Mouse (Mus musculus): ENCODE results near the gene H2afv. TPM values are rescaled to one million over a fixed set of nuclear protein-coding genes. Genes with fewer than 3 reads are reported as not detected.
A peak's percentile ranks its signal among the peaks of the same experiment; 100 is the strongest.
"Not testable (repeated sequence)": the region's sequence is repeated elsewhere in the genome, so short reads cannot be mapped to it uniquely, and the experiment has no call there.

Gene H2afv
- polyA plus RNA-seq, 2 experiments: 273 to 548 TPM

DNA sequence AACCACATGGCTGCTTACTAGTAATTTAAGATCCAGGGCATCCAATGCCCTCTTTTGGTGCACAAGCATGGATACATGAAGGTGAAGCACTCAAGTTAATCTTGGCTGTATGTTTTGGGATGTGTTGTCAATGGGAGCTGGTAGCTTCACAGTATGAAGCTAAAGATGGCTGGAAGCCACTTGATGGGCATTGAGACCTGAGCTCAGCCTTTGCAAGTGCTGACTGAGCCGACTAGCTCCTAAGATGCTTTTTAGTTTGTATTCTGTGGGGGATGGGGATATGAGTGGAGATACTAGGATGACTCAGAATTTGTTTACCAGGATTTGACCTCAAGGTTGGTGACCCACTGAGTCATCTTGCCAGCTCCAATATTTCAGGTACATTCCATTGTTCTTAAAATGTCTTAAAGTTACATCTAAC is 23.9 kb downstream of the H2afv start:
- Histone ChIP-seq H3K9ac (ENCODE audit: low read depth, low read length, severe bottlenecking) (no peak overlapping the region), H3K9me3 (ENCODE audit: control insufficient read depth, low read length) (no peaks in the 10 kb centered on the region), H3K27ac (replicated peaks; ENCODE audit: low read depth, low read length) (no peak overlapping the region), H3K4me3 (replicated peaks; ENCODE audit: low read length) (no peak overlapping the region), H3K36me3 (ENCODE audit: control insufficient read depth, insufficient read depth, low read length) (peaks cover 62% of the 10 kb centered on the region), H3K4me2 (replicated peaks; ENCODE audit: low read depth, low read length, severe bottlenecking) (no peak overlapping the region), H3K27me3 (ENCODE audit: control insufficient read depth, insufficient read depth, low read length) (no peaks in the 10 kb centered on the region), H3K4me1 (ENCODE audit: control insufficient read depth, insufficient read depth, low read length) (peaks cover 10% of the 10 kb centered on the region)
- no peak for TF ChIP-seq POLR2A (IDR thresholded peaks at IDR 0.05; ENCODE audit: borderline replicate concordance, extremely low read depth, insufficient read depth, insufficient read length)
- WGBS: 45% methylated on average over 1 of the region's 1 CpGs
- no peak for ATAC-seq (ENCODE audit: low FRiP score, low read depth)
- DNase-seq (ENCODE audit: low spot score): no peak

- not testable (repeated sequence) for H3K27ac ChIP-seq (replicated peaks; ENCODE audit: low read depth, low read length); ATAC-seq (ENCODE audit: low FRiP score, low read depth); H3K4me3 ChIP-seq (replicated peaks; ENCODE audit: low read length); H3K9me3 ChIP-seq (ENCODE audit: control insufficient read depth, low read length); H3K9ac ChIP-seq (ENCODE audit: low read depth, low read length, severe bottlenecking); DNase-seq (ENCODE audit: low spot score); H3K27me3 ChIP-seq (ENCODE audit: control insufficient read depth, insufficient read depth, low read length); H3K4me2 ChIP-seq (replicated peaks; ENCODE audit: low read depth, low read length, severe bottlenecking)
- Histone ChIP-seq H3K4me1 (ENCODE audit: control insufficient read depth, insufficient read depth, low read length) (peaks cover 18% of the 10 kb centered on the region), H3K36me3 (ENCODE audit: control insufficient read depth, insufficient read depth, low read length) (peaks cover 54% of the 10 kb centered on the region)
- 84% methylated on average over 4 of the region's 4 CpGs for WGBS
Measured at GRCm38 (mm10) chr11:6419156-6419555, 25.1 kb downstream of the H2afv start.

- Histone ChIP-seq H3K4me2 (replicated peaks; ENCODE audit: low read depth, low read length, severe bottlenecking) (0 out of 2 replicates have a peak overlapping the region, but pooled peaks have one; percentile 5), H3K27me3 (ENCODE audit: control insufficient read depth, insufficient read depth, low read length) (no peaks in the 10 kb centered on the region), H3K36me3 (ENCODE audit: control insufficient read depth, insufficient read depth, low read length) (peaks cover 51% of the 10 kb centered on the region), H3K9me3 (ENCODE audit: control insufficient read depth, low read length) (no peaks in the 10 kb centered on the region), H3K9ac (ENCODE audit: low read depth, low read length, severe bottlenecking) (no peak overlapping the region), H3K4me1 (ENCODE audit: control insufficient read depth, insufficient read depth, low read length) (peaks cover 18% of the 10 kb centered on the region), H3K4me3 (replicated peaks; ENCODE audit: low read length) (0 out of 2 replicates have a peak overlapping the region, but pooled peaks have one; percentile 7), H3K27ac (replicated peaks; ENCODE audit: low read depth, low read length) (no peak overlapping the region)
- ATAC-seq (ENCODE audit: low FRiP score, low read depth) (no peak), DNase-seq (ENCODE audit: low spot score) (no peak)
- TF ChIP-seq POLR2A (IDR thresholded peaks at IDR 0.05; ENCODE audit: borderline replicate concordance, extremely low read depth, insufficient read depth, insufficient read length): no peak
- 85% methylated on average over 5 of the region's 5 CpGs for WGBS
Measured at GRCm38 (mm10) chr11:6418751-6419150, 25.5 kb downstream of the H2afv start.

GRCm38 (mm10) chr11:6417490-6417889 is 26.8 kb downstream of the H2afv start:
- Histone ChIP-seq H3K9me3 (ENCODE audit: control insufficient read depth, low read length) (no peaks in the 10 kb centered on the region), H3K9ac (ENCODE audit: low read depth, low read length, severe bottlenecking) (peak overlapping the region; percentile 94; the same call in 1 of the 2 replicates), H3K4me1 (ENCODE audit: control insufficient read depth, insufficient read depth, low read length) (peaks cover 18% of the 10 kb centered on the region), H3K36me3 (ENCODE audit: control insufficient read depth, insufficient read depth, low read length) (peaks cover 38% of the 10 kb centered on the region), H3K27ac (replicated peaks; ENCODE audit: low read depth, low read length) (no peak overlapping the region), H3K27me3 (ENCODE audit: control insufficient read depth, insufficient read depth, low read length) (no peaks in the 10 kb centered on the region), H3K4me2 (replicated peaks; ENCODE audit: low read depth, low read length, severe bottlenecking) (peak overlapping the region; percentile 67), H3K4me3 (replicated peaks; ENCODE audit: low read length) (peak overlapping the region; percentile 96)
- ATAC-seq (ENCODE audit: low FRiP score, low read depth) (no peak), DNase-seq (ENCODE audit: low spot score) (no peak)
- TF ChIP-seq POLR2A (IDR thresholded peaks at IDR 0.05; ENCODE audit: borderline replicate concordance, extremely low read depth, insufficient read depth, insufficient read length): no peak

DNA sequence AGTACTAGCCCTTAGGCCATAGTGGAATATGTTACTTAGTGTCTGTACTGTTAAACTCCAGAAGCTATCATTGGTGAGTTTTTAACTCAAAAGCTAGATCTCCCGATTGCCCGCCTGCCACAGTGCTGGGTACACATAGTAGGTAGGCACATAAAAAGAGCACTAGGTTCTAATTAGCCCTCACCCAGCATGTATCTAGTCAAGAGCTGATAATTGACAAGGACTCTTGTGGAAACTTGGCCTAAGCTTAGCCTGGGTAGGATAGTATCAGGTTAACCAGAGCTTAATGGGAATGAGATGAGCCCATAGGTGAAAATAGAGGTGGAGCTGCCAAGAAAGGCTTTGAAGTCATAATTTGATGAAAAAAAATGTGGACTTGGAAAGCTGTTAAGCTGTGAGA is 27.2 kb downstream of the H2afv start:
- ATAC-seq (ENCODE audit: low FRiP score, low read depth): no peak
- WGBS: 30% methylated on average over 2 of the region's 2 CpGs

More for the DNA sequence above, 27.2 kb downstream of the H2afv start:
- TF ChIP-seq POLR2A (IDR thresholded peaks at IDR 0.05; ENCODE audit: borderline replicate concordance, extremely low read depth, insufficient read depth, insufficient read length): no peak
- Histone ChIP-seq H3K36me3 (ENCODE audit: control insufficient read depth, insufficient read depth, low read length) (peaks cover 34% of the 10 kb centered on the region), H3K27me3 (ENCODE audit: control insufficient read depth, insufficient read depth, low read length) (no peaks in the 10 kb centered on the region), H3K4me2 (replicated peaks; ENCODE audit: low read depth, low read length, severe bottlenecking) (peak overlapping the region; percentile 67), H3K9me3 (ENCODE audit: control insufficient read depth, low read length) (no peaks in the 10 kb centered on the region), H3K4me3 (replicated peaks; ENCODE audit: low read length) (peak overlapping the region; percentile 96), H3K27ac (replicated peaks; ENCODE audit: low read depth, low read length) (peak overlapping the region; percentile 96; the same call in 1 of the 2 replicates), H3K9ac (ENCODE audit: low read depth, low read length, severe bottlenecking) (peak overlapping the region; percentile 94), H3K4me1 (ENCODE audit: control insufficient read depth, insufficient read depth, low read length) (peaks cover 18% of the 10 kb centered on the region)
- no peak for DNase-seq (ENCODE audit: low spot score)
